Mouse (Mus musculus): ENCODE results near the gene Lef1.

Gene Lef1

GRCm38 (mm10) chr3:131110191-131111150 is at the start of gene Lef1:
Lef1 (plus strand) TSS chr3:131110471.
- no peak for DNase-seq

- no peak for DNase-seq
These were observed 45.3 kb upstream of the Lef1 start for GRCm38 (mm10) chr3:131065001-131065400.

DNA sequence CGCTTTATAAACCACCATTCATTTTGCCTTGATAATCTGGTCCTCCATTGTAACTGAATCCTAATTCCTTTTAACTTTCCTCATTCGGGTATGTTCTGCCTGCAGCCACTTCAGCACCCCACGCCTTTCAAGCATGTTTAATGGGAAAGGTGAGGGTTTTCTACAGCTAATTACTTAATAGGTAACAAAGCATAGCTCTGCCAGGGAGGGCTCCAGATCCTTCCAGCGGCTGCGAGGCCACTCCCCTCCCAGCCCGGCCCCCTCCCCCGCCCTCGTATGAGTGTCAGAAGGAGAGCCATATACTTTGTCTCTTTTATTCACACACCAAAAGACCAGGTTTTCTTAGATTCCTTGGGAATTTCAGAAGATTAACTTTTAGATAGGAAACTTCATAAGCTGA is 44.1 kb upstream of the Lef1 start:
- peak; percentile 18 for DNase-seq

GRCm38 (mm10) chr3:131068000-131068399 is 42.3 kb upstream of the Lef1 start:
- no peak for DNase-seq

- DNase-seq: no peak
These were observed 40.1 kb upstream of the Lef1 start for GRCm38 (mm10) chr3:131070210-131070609.

DNA sequence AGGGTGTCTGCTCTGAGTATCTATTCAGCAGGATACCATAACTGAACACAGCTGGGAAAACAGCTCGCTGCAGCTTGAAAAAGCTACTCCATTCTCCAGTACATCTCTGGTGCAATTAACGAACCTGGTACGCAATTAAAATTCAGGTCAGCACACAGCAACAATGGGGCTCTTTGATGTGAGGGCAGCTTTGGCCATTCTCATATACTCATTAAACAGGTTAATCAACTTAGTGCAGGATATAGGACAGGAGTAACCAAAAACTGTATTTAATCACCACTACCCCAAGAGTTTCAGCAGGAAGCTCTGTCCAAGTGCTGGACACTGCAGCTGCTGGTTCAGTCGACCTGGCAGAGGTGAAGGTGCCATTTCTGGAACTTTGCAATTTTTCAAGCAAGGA is 37.6 kb upstream of the Lef1 start:
- DNase-seq: no peak

GRCm38 (mm10) chr3:131073946-131074345 is 36.3 kb upstream of the Lef1 start:
- DNase-seq: no peak

GRCm38 (mm10) chr3:131078041-131078621 is 32.1 kb upstream of the Lef1 start:
- DNase-seq: no peak

- no peak for DNase-seq
These were observed 31.6 kb upstream of the Lef1 start for GRCm38 (mm10) chr3:131078719-131079118.

DNA sequence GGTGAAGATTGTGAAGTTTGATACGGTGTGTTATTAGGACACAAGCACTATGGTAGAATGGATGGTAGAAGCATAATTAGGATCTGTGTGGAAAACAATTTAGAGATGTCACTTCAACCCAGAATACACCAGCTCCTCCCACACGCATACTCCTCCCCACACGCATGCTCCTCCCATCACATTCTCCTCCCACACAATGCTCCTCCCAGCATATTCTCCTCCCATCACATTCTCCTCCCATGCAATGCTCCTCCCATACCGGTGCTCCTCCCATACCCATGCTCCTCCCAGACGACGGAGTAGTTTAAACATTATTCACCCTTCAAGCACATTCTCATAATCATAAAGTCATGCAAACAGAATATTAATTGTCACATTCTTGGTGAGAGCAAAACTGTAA is 26.5 kb upstream of the Lef1 start:
- DNase-seq: no peak

GRCm38 (mm10) chr3:131084718-131085561 is 25.3 kb upstream of the Lef1 start:
- no peak for DNase-seq

DNA sequence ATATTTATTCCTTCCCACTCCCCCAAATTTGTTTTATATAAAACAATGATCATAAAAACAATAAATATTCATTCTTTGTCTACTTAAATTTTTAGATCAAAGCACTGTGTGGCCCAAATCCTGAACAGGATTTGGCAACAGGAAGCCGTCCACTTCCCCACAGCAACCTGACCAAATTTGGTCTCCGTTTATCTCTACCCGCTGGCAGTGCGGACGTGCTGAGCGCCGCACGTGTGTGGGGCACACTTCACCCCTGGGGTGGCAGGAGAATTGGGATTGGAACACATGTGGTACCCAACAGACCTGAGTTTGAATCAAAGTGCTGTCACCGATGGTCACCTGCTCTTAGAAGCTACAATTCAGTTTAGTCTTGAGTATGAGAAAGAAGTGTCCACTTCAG is 24.3 kb upstream of the Lef1 start:
- no peak for DNase-seq

DNA sequence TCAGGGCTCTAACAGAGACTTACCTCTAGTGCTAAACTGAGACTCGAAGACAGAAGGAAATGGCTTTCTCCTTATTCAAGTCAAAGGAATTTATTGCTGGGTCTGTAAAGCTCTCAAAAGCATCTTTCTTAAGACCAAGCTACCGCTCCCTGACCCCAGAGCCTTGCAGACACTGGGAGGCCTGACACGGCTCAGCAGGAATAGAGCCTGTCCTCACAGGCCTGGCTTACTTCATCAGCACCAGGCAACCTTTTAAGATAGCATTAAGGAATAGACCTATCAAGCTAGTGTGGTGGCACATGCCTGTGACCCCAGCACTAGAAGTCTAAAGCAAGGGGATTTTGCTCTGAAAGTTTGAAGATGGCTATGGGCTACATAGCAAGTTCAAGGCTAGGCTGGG is 20.6 kb upstream of the Lef1 start:
- DNase-seq: no peak

DNA sequence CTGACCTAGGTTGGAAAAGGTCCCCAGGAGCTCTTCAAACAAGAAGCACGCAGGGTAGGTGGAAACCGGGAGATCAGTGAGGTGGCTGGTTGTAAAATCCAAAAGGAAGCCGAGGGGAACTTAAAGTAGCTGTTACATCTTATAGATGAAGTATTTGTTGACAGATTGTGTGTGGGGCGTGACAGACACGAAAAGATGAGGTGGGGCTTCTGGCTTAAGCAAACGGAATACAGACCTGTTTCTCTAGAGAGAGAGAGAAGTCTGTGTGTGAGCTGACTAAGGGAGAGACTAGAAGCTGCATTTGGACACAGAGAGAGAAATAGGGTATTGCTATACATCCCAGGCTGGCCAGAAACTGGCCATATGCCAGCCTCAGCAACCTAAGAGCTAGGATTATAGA is 18.2 kb upstream of the Lef1 start:
- no peak for DNase-seq

DNA sequence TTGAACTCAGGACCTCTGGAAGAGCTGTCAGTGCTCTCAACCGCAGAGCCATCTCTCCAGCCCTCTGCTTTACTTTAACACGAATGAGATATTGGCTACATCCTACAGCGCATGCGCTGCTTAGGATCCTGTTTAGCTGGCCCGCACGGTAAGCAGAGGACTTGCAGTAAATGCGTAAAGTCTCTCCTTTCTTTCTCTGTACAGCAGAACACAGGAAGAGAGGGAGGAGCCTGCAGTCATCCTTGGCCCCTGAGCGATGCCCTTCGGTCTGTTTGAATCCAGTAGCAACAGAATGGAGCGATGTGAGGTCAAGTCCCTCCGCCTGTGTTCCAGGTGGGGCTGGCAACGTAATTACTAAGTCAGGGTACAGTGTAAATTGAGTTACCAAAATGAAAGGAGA is 16.5 kb upstream of the Lef1 start:
- no peak for DNase-seq

DNA sequence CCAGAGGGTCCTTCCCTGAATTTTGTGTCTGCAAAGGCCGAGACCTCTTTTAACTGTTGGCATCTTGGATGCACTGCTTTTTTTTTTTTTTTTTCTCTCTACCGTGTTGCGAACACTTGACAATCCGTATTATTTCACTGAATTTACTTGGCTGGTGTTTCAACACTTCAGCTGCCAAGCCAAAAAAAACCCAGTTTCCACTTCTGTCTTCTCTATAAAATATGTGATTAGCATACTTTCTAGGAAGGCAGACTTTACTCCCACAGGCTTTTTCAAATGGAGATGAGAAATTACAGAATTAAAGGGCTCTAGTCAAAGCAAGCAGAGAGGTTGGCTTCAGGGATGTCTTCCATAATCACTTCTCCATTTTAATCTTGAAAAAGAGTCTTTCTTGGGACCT is 14.2 kb upstream of the Lef1 start:
- DNase-seq: no peak

GRCm38 (mm10) chr3:131102191-131102774 is 8.0 kb upstream of the Lef1 start:
- DNase-seq: no peak

- DNase-seq: no peak
These were observed 4.9 kb upstream of the Lef1 start for GRCm38 (mm10) chr3:131105362-131105761.

DNA sequence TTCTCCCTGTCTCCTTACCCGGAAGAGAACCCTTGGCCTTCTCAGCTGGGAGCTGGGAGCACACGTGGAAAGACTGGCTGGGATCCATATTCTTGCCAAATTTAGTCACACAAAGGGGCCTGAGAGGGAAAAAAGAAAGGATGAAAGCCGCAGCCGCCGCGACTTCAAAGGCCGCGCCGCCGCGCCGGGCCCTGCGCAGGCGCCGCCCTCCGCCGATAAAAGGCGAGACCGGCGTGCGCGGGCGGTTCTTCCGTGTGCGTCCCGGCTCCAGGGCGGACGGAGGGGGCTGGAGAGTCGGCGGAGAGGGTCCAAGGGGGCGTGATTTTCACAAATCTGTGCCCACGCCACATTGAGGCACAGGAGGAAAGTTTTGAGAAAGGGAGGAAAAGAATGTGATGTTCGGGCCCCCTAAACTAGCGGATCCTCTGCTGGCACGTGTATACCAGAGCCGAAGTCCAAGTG is 4.3 kb upstream of the Lef1 start:
- no peak for DNase-seq

DNA sequence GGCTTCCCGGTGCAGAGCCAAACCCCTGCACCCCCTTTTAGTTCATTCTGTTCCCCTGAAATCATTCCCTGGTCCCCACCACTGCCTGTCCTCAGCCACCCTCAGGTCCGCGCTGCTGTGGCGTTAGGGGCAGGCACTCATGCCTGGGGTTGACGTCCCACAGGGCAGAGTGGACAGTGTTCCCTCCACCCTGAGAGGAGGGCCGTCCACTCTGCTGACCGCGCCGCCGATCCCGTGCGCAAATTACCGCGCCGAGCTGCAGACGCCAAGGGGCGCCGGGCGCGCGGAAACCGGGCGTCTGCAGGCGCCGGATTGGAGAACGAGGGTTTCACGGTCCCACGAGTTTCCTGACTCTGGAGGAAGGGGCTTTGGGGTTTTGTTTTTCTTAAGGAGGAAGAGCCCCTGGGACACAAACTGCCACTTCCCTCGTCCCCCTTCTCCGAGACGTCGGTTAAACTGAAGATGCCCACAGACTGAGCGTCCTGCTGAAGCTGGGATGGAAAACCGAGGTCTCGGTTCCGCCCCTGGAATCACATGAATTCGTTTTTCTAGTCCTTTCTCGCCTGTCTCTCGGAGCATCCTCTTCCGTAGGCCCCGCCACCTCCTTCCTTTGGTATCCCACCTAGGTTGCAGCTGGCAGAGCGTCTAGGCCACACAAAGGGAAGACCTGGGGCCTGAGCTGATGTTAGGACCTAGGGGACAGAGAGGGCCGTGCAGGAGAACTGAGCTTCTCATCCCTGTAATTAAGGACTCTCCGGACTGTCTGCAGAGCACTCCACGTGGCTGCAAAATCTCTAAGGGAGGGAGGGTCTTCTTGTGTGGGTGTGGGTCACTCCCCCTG is 3.6 kb upstream of the Lef1 start:
- no peak for DNase-seq

DNA sequence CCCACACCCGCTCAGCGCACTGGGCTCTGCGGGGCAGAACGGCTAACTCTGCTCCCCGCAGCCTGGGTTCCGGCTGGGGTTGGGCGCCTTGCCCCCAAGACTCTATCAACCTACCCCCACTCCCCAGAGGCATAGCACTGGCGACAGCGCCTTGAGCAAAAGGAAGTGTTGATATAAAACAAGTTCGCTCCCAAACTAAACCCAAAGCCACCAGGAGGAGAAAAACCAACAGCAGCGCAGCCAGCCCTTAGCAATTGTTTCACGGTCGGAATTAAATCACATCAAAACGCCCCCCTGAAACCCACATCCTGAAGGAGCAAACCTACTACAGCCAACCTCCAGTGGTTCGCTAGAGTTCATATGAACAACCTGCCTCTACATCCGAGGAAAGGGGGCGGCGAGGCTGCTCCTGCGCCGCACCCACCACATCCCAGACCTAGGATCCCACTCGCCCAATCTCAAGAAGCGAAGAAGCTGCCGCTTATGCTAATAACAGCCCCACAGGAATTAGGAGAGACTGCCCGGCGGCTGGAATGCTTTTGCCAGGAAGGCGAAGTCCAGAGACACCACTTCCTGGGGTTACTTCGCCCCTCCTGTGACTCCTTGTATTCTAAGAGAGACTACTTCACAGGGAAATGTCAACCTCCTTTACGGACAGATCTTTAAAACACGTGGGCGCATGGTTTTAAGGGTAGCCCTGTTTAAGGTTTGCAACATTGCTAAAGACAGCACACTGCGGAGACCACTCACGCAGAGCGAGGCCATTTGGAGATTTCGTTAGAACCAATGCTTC is 2.8 kb upstream of the Lef1 start:
- DNase-seq: no peak

Data from kidney, adult 9 months (tissue).